Mouse (Mus musculus) right cerebral cortex, adult 18-20 months (tissue): ENCODE measurements around the gene Ucn.

Experiments
- DNase-seq: peaks from one replicate; pipeline ENCODE4 v3.0.0; 2022; ENCODE audit warnings: mixed read lengths

The Ucn gene

DNA sequence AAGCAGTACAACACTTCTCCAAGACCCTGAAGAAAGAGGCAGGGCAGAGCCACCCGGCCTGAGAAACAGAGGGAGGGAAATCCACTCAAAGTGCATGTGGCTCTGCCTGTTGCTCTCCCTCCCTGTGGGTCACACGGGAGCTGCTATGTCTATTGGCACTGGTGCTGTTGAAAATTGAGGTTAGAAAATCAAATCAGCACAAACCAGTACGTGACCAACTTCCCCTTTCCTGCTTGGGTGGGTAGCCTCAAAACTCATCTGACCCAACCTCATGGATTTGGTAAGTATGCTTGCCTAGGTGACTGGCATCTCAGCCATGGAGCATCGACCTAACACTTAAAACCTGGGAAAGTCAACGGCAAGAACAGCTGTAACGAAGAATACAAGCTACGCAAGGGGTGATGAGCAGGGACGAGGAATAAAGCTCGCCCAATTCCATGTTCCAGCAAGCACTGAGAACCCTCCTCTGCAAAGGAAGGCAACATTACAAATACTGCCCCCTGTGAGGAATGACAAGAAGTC, 32.8 kb downstream of the Ucn start, which contains the start of gene Dnajc5g:
TSS of gene Dnajc5g (plus strand) at position 472 of the 522 bp plus-strand sequence.
- no peak for DNase-seq

DNA sequence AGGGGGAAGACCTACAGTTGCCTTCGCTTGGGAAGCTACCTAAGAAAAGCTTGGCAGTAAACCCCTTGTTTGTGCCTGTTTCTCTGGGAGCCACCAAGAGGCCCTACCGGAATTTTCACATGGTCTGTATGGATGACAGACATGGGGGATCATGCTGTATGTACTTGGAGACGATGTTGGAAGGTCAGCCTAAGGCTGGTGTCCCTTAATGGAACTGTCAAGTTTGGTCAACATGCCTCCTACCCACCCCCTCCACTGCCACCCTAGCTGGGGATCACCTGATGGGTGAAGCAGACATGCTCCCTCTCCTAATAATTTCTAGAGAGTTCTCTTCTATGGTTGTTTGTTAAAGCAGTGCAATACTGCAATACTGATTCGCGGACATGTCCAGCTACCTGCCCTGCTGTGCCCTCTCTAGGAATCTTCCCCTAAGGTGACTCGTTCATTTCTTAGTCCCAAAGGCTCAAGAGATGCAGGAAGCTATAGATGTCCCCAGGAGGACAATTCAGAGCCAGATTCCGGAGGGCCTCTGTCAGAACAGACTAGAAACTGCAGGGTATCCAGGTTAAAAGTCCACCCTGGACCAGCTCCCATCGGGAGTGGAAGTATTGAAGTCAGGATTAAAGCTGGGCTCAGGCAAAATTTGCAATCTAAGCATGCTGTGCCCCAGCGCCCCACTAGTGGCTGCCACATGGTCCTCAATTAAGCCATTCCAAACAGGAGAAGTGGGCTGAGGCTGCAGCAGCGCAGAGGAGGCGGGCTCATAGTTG, 42.7 kb downstream of the Ucn start:
- DNase-seq, result no peak

DNA sequence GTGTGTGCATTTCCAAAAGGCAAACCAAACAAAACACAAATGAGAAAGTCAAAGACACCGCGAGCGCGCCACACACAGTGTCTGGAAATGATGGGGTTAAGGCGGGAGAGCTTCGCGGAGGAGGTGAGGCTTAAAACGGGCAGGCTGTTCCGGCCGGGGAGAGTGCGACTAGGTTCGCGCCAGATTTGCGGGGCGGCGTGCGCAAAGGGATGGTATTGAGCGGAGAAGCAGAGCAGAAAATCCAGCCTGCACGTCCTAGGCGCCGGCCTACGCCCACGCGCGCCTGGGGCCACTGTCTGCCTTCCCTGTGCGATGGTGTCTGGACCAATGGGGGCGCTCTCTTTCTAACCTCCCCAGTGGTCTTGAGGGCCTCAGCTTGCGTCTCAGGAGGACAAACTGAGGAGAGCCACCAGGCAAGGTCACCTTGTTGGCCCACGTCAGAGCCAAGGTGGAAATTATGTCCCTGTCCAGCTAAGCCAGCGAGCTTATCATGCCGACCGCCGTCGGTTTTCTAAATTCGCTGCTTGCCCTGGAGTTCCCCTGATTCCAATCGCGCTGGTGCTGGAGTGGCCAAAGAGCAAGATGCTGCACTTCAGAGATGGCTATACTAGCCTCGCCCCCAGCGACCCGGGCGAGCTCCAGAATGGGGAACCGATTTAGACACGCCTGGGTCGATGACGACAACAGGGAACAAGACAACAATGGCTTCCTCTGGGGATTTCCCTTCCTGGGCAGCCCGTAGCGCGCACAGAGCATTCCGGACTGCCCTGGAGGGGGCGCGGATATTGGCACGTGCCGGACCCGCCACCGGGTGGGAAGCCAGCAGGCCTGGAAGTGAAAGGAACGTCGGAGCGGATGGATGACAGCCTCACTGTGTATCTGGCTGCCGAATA, 43.6 kb downstream of the Ucn start:
- peak; percentile 73 for DNase-seq

DNA sequence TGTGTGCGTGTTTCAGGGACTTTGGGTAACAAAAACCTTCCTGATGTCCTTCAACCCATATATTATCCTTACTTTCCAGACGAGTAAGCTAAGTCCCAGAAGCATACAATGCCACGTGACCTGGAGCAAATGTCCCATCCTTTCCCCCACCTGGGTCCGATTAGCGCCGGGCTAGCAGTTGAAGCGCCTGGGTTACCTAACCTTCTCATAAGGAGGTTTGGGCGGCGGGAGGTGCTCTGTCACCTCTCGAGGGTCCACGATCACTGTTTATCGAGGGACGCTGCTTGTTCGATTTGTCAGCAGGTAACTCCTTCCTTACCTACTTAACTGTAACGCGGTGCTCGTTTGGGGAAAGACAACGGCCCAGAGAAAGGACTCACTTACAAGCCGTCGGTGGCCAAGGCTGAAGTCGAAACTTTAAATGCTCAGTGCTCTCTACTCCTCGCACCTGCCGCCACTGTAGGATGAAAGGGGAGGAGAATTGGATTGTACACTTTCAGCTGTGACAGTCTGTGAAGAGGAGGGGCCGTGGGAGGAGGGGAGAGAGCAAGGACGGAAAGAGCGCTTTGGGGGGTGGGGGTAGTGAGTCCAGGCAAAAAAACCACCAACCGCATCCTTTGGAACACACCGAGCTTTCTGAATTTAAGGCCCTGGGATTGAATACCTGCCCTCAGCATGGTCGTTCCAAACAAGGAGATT, 44.4 kb downstream of the Ucn start:
- DNase-seq, result no peak

DNA sequence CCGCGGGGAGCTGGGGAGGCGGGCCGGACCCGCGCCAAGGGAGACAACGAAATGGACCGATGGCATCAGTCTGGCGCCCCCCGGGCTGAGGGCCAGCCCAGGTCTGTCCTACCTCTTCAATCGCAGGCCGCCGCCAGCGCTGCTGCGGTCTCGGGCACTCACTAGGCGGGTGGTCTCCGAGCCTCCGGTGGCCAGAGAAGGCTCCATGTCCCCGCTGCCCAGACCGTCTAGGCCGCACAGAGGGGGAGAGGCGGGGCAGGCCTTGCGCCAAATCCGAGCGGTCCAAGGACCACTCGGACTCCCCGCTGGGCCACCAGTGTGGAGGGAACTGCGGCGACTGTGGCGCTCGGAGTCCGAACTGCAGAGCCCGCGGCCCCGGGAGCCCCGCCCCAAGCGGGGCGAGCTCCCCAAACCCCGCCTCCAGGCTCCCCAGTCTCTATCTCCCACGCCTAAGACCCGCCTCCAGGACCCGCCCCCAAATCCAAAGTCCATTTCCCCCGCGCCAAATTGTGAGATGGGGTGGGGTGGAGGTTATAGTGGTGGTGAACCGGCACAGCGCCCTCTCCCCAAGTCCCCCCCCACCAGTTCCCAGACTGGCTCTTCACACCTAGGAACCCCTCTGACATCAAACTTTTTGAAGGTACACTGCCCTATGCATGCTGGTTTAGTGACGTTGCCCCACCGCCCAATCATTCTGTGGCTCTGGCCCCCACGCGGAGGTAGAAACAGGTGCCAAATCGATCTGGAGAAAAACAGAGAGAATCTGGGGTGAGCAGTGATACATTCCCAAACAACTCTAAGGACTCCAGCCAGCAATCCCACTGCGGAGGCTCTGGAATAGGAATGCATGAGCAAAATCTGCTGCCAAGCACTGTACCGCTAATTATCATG, 45.2 kb downstream of the Ucn start:
- no peak for DNase-seq

DNA sequence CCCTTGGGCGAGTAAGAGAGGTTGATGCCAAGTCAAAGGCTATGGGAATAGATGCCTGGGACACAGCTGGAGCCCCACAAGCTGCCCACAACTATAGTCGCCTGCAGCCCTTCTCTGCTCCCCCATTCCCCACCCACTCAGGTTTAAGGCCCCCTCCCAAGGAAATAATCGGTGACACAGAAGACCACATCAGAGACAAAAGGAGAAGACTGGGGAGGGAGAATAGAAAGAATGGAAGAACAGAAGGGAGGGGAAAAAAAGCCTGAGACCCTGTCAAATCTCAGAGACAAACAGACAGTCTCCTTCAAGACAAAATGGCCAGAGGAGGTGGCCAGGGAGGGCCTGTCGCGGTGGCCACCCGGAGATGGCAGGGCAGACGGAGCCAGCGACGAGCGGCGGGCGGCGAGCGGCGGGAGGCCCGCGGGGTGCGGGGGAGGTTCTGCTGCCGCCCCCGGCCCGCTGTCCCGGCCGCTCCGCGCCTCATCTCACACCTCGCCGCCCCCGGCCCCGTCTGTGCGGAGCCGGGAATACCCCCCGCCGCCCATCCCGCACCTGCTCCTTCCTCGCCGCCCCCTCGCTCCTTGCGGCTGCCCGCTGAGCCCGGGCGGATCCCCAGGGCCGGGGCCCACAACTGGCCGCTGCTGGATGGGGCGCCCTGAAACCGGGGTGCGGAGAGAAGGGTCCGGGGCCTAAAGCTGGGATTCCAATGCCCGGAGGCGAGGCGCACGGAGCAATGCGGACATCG, 46.2 kb downstream of the Ucn start:
- peak; percentile 73 for DNase-seq
